In the genomic region with DNA sequence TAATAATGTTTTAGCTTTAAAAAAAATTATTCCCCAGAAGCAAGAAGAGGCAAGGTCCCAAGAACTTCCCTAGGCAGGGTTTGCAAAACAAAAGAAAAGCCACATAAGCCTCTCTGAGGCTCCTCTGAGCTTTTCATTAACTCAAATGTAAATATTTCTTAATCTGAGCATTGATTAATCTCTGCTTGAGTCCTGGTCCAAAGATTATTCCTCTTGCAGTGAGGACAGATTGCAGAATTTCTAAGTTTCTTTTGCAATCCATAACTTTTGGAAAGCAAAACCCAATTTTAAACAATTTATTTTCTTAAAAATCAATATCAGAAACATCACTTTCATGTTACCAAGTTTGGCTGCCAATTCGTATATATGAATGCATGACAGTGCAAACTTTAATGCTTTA, we compare ENCODE assay signal across 24 mouse cellular contexts. TPM values are rescaled to one million over a fixed set of nuclear protein-coding genes. Genes with fewer than 3 reads are reported as not detected.
"Had no signal": no experiment of that assay in that cellular context is flagged by ENCODE, and none has a peak within 500 bp of the region (broad histone marks: within the 10 kb centered on the region; RNA-seq: fewer than 3 reads in every experiment).

No protein-coding gene starts in this region.

- H3K9me3 ChIP-seq: neural tube, embryonic 13.5 days; neural tube, embryonic 15.5 days; stomach, embryonic 15.5 days had no signal

- H3K36me3 ChIP-seq: neural tube, embryonic 13.5 days; neural tube, embryonic 15.5 days; stomach, embryonic 15.5 days had no signal

- DNase-seq: retina, postnatal 1 day; right cerebral cortex, adult 18-20 months; right cerebral cortex, postnatal 14 days; right cerebral cortex, postnatal 25 days; right cerebral cortex, postnatal 4 days; spleen, adult 18-20 months; thymus, adult 18-20 months; thymus, adult 2 months; thymus, postnatal 14 days; thymus, postnatal 25 days; thymus, postnatal 36 days; thymus, postnatal 4 days had no signal

- H3K4me3 ChIP-seq: neural tube, embryonic 13.5 days; neural tube, embryonic 15.5 days; stomach, embryonic 15.5 days had no signal

- H3K4me1 ChIP-seq: neural tube, embryonic 13.5 days; neural tube, embryonic 15.5 days; stomach, embryonic 15.5 days had no signal

- H3K4me2 ChIP-seq: neural tube, embryonic 13.5 days; neural tube, embryonic 15.5 days; stomach, embryonic 15.5 days had no signal

- H3K27me3 ChIP-seq: neural tube, embryonic 13.5 days; neural tube, embryonic 15.5 days; stomach, embryonic 15.5 days had no signal

- H3K9ac ChIP-seq: neural tube, embryonic 13.5 days; neural tube, embryonic 15.5 days; stomach, embryonic 15.5 days had no signal

- H3K27ac ChIP-seq: neural tube, embryonic 13.5 days; neural tube, embryonic 15.5 days; stomach, embryonic 15.5 days; stomach, postnatal 0 days had no signal

RNA-seq across cellular contexts. Expression of gene Cyp2d12, which starts 18.0 kb away (rescaled TPM):
- total RNA-seq: neutrophil, adult 5-6 weeks had no signal
- polyA plus RNA-seq: neural tube, embryonic 13.5 days; neural tube, embryonic 14.5 days; neural tube, embryonic 15.5 days; small intestine, adult 2 months; spleen, adult 2 months; stomach, embryonic 14.5 days; stomach, embryonic 15.5 days; stomach, embryonic 16.5 days; testis, adult 2 months had no signal

RNA-seq across cellular contexts. Expression of gene Cyp2d34, which starts 47.9 kb away (rescaled TPM):
- total RNA-seq: neutrophil, adult 5-6 weeks had no signal
- polyA plus RNA-seq: neural tube, embryonic 13.5 days; neural tube, embryonic 14.5 days; neural tube, embryonic 15.5 days; small intestine, adult 2 months; stomach, embryonic 14.5 days; stomach, embryonic 15.5 days; stomach, embryonic 16.5 days; testis, adult 2 months; urinary bladder, adult 2 months had no signal
